Mouse (Mus musculus) intestine, embryonic 16.5 days (tissue): ENCODE data around the gene Sipa1l3. TPM values are rescaled to one million over a fixed set of nuclear protein-coding genes. Genes with fewer than 3 reads are reported as not detected.

ENCODE experiments used
- ATAC-seq: fragments of 200-750 bp; cut with Nextera tagmentation; 2 replicates; pipeline ENCODE4 v1.8.0; 2017; ENCODE audit warnings: moderate TSS enrichment, moderate library complexity
- H3K27ac ChIP-seq: fragments of 300-500 bp; sonication (generic); 2 replicates; pipeline ENCODE4 v1.5.1; 2014; ENCODE audit warnings: mild to moderate bottlenecking, low read length
- H3K27me3 ChIP-seq: fragments of 300-500 bp; sonication (generic); replicated peaks from 2 replicates; pipeline ENCODE4 v1.6.1; 2014; ENCODE audit warnings: low read length, control low read depth, mixed read lengths; ENCODE audit not compliant: control insufficient read depth, insufficient read depth
- H3K36me3 ChIP-seq: fragments of 300-500 bp; sonication (generic); 2 replicates; pipeline ENCODE4 v1.6.1; 2014; ENCODE audit warnings: low read length, control low read depth; ENCODE audit not compliant: control insufficient read depth, insufficient read depth
- H3K4me1 ChIP-seq: fragments of 300-500 bp; sonication (generic); 2 replicates; pipeline ENCODE4 v1.6.1; 2014; ENCODE audit warnings: low read length, control low read depth, mixed read lengths; ENCODE audit not compliant: control insufficient read depth, insufficient read depth
- H3K4me2 ChIP-seq: fragments of 300-500 bp; sonication (generic); 2 replicates; pipeline ENCODE4 v1.6.1; 2014; ENCODE audit warnings: low read depth, low read length, control low read depth
- H3K4me3 ChIP-seq: fragments of 300-500 bp; sonication (generic); 2 replicates; pipeline ENCODE4 v1.5.1; 2014; ENCODE audit warnings: mild to moderate bottlenecking, low read length
- H3K9ac ChIP-seq: fragments of 300-500 bp; sonication (generic); 2 replicates; pipeline ENCODE4 v1.6.1; 2014; ENCODE audit warnings: low read depth, low read length
- H3K9me3 ChIP-seq: fragments of 300-500 bp; sonication (generic); 2 replicates; pipeline ENCODE4 v1.6.1; 2016; ENCODE audit warnings: low read length, control low read depth; ENCODE audit not compliant: control insufficient read depth
- WGBS: fragments of 180-500 bp; shearing (Covaris S2); extraction: QIAGEN DNeasy Blood & Tissue Kit; methylation state at CpG from one replicate; pipeline ENCODE4 v1.1.7; 2014; 5-methylcytosine and 5-hydroxymethylcytosine counted together
- polyA plus RNA-seq: library from polyadenylated mRNA; unstranded; fragments of >200 nt; fragmentation: Nextera tagmentation; extraction: Ambion mirVana; gene quantifications from 2 replicates; pipeline ENCODE4 v1.2.1, GENCODE M21; 2015

The Sipa1l3 gene
- polyA plus RNA-seq, 1 experiment from 2014 or later = 24.1 TPM

DNA sequence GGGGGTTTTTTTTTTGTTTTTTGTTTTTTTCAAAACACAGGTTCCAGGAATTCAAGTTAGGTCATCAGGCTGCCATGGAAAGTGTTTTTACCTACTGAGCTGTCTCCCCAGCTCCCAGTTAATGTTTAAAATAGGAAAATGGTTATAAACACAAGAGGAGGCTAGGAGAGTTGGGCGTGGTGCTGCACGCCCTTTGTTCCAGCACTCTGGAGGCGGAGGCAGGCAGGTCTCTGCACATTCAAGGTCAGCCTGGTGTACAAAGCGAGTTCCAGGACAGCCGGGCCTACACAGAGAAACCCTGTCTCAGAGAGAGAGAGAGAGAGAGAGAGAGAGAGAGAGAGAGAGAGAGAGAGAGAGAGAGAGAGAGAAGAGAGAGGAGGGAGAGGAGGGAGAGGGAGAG lies 22.7 kb upstream of the Sipa1l3 start:
- no peak for ATAC-seq
- no peaks in the 10 kb centered on the region for H3K36me3 ChIP-seq
- no peak overlapping the region for H3K27ac ChIP-seq
- no peaks in the 10 kb centered on the region; the same call in 1 of the 2 replicates for H3K27me3 ChIP-seq
- H3K4me2 ChIP-seq = no peak overlapping the region
- 70% methylated on average over 5 of the region's 5 CpGs for WGBS
- no peak overlapping the region for H3K4me3 ChIP-seq
- H3K4me1 ChIP-seq = no peaks in the 10 kb centered on the region
- H3K9ac ChIP-seq = no peak overlapping the region
- H3K9me3 ChIP-seq = no peaks in the 10 kb centered on the region; the same call in 1 of the 2 replicates

DNA sequence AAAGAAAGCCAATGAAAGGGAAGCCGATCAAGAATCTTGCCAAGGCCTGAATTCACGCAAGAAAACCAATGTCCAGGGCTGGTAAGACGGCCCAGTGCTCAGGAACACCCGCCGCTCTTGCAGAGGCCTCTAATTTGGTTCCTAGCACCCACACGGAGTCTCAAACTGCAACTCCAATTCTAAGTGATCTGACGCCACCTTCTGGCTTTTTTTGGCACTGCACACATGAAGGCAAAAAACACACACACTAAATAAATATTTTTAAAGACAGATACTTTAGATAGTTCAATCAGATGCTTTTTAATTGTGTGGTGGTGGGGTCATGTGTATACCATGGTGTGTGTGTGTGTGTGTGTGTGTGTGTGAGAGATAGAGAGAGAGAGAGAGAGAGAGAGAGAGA lies 22.2 kb upstream of the Sipa1l3 start:
- no peak overlapping the region for H3K4me2 ChIP-seq
- ATAC-seq = no peak
- H3K9ac ChIP-seq = no peak overlapping the region
- no peaks in the 10 kb centered on the region for H3K4me1 ChIP-seq
- 92% methylated on average over 7 of the region's 7 CpGs for WGBS
- no peak overlapping the region for H3K4me3 ChIP-seq
- H3K27me3 ChIP-seq = no peaks in the 10 kb centered on the region; the same call in 1 of the 2 replicates
- no peak overlapping the region for H3K27ac ChIP-seq
- H3K9me3 ChIP-seq = no peaks in the 10 kb centered on the region; the same call in 1 of the 2 replicates
- H3K36me3 ChIP-seq = no peaks in the 10 kb centered on the region

DNA sequence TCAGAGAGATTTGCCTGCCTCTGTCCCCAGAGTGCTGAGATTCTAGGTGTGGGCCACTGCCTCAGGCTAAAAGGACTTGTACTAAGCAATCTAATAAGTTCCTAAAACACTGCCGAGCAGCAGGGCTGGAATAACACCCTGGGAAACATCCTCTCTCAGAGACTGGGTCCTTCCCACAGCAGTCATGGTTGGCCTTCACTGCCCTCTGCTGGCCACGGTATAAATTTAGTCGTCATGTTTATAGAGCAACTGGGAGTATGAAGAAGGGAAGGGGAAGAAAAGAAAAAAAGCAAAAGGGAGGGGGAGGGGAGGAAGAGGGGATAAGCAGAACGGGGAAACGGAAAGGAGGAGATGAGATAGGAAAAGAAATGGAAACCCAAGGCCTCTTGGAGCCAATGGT lies 5.3 kb upstream of the Sipa1l3 start:
- H3K27ac ChIP-seq = no peak overlapping the region
- H3K4me3 ChIP-seq = no peak overlapping the region
- no peak for ATAC-seq
- H3K4me2 ChIP-seq = no peak overlapping the region
- H3K36me3 ChIP-seq = no peaks in the 10 kb centered on the region
- under 1% methylated on average over 5 of the region's 5 CpGs for WGBS
- H3K27me3 ChIP-seq = no peaks in the 10 kb centered on the region
- no peaks in the 10 kb centered on the region for H3K9me3 ChIP-seq
- peaks cover 7% of the 10 kb centered on the region; the same call in 1 of the 2 replicates for H3K4me1 ChIP-seq
- H3K9ac ChIP-seq = no peak overlapping the region

DNA sequence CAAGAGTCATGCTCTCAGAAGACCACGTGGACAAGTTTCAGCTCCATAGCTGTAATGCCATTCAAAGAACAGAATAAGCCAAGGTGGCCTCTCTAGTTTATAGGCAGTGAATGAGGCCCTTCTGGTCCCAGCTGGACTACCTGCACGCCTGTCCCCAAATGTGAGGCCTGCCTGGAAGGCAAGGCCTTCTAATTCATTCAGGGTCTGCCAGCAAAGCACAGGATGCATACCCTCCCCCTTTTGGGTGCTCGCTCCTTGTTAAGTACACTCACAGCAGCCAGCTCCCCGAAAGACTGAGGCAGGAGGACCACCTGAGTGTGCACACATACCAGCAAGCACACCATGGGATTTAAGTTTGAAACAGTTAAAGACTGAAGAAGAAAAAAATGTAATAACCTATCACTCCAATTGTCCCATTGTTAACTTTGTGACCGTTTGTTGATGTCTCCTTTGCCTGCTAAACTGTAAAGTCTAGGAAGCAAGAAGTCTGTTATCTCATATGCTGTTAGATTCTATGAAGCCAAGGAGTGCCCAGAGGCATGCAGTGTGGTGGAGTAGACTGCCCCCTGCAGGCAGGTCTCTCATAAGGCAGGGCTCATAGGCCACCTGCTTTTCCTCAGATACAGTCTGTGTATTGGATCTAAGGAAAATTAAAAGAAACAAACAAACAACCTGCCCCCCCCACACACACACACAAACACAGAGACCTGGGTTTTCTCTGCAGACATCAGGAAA lies 3.6 kb upstream of the Sipa1l3 start:
- H3K27me3 ChIP-seq = no peaks in the 10 kb centered on the region
- no peaks in the 10 kb centered on the region for H3K36me3 ChIP-seq
- ATAC-seq = peak; percentile 23; the same call in 1 of the 2 replicates
- no peak overlapping the region for H3K4me3 ChIP-seq
- H3K4me1 ChIP-seq = peaks cover 11% of the 10 kb centered on the region
- H3K9ac ChIP-seq = no peak overlapping the region
- no peaks in the 10 kb centered on the region for H3K9me3 ChIP-seq
- no peak overlapping the region for H3K4me2 ChIP-seq
- 55% methylated on average over 5 of the region's 5 CpGs for WGBS
- H3K27ac ChIP-seq = no peak overlapping the region; the same call in 1 of the 2 replicates

DNA sequence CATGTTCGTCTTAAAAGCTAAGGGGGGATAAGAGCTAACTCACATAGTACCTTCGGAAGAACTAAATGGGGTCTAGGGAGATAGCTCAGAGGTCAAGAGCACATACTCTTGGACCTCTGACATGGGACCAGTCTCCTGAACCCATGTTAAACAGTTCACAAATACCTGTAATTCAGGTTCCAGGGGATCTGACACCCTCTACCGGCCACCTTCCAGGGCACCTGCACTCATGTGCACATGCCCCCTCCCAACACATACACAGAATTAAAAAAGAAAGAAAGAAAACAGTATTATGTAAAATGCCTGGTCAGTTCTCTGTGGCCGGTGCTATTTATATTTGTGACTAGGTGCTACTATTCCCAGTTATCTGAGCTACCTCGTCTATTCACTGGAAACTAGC lies 2.9 kb upstream of the Sipa1l3 start:
- Histone ChIP-seq H3K27ac (no peak overlapping the region; the same call in 1 of the 2 replicates), H3K9ac (no peak overlapping the region), H3K4me3 (no peak overlapping the region), H3K36me3 (no peaks in the 10 kb centered on the region), H3K9me3 (no peaks in the 10 kb centered on the region), H3K27me3 (no peaks in the 10 kb centered on the region), H3K4me1 (peaks cover 16% of the 10 kb centered on the region), H3K4me2 (no peak overlapping the region)
- ATAC-seq = no peak
- 76% methylated on average over 5 of the region's 5 CpGs for WGBS

DNA sequence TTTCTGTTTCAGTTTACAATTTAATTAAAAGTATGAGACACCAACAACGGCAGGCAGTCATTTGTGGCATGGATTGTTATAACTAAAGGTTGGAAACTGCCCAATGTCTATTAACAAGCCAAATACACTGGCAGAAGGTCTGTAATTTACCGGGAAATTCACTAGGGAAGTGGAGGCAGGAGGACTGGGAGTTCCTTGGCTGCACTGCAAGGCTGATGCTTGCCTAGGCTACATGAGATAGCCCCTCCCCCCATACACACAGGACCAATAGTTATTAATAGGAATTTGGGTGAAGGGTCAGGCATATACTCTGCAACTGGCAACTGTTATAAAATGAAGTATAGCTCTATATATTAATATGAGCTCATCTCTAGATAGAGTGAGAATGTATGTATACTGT lies 2.4 kb upstream of the Sipa1l3 start:
- Histone ChIP-seq H3K9me3 (no peaks in the 10 kb centered on the region), H3K27me3 (no peaks in the 10 kb centered on the region), H3K9ac (no peak overlapping the region), H3K4me2 (no peak overlapping the region), H3K27ac (no peak overlapping the region), H3K4me1 (peaks cover 21% of the 10 kb centered on the region), H3K36me3 (no peaks in the 10 kb centered on the region), H3K4me3 (no peak overlapping the region)
- 71% methylated on average over 2 of the region's 2 CpGs for WGBS
- no peak for ATAC-seq

DNA sequence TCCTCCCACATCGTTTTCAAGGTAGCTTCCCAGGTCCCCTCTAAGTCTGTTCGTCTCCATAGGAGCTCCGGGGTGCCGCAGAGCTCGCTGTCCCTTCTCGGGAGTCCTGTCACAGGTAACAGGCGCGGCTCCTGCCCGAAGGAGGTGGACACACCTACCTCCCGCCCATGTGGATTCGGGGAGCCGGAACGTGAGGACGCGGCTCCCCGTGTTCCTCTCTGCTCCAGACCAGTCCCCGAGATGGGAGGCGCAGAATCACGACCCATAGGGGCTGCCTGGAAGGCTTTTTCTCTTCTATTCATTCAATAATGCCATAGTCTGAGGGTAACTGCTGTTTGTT lies 740 bp upstream of the Sipa1l3 start:
- ATAC-seq = peak; percentile 8
- WGBS = under 1% methylated on average over 19 of the region's 19 CpGs
- peak overlapping the region; percentile 90 for H3K9ac ChIP-seq
- peak overlapping the region; percentile 86 for H3K27ac ChIP-seq
- H3K4me2 ChIP-seq = peak overlapping the region; percentile 85
- H3K9me3 ChIP-seq = no peaks in the 10 kb centered on the region
- no peaks in the 10 kb centered on the region for H3K36me3 ChIP-seq
- H3K27me3 ChIP-seq = no peaks in the 10 kb centered on the region
- H3K4me1 ChIP-seq = peaks cover 29% of the 10 kb centered on the region
- H3K4me3 ChIP-seq = peak overlapping the region; percentile 86

DNA sequence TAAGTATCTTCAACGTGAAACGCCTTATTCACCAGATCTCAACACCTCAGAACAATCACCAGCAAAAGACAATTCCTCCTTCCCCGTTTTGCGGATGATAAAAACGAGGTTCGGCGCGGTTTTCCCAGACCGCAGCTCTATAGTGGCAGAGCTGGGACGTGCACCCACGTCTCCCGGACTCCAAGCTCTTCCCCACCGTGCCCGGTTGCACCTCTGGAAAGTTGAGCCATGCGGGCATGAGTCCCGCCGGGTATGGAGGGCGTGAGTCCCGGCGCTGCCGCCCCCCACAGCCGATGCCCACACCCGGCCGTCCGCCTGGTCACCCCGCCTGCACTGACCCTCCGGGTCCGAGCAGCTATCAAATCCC lies 404 bp downstream of the Sipa1l3 start:
- peak; percentile 29 for ATAC-seq
- H3K27me3 ChIP-seq = no peaks in the 10 kb centered on the region
- peak overlapping the region; percentile 63 for H3K27ac ChIP-seq
- peak overlapping the region; percentile 86 for H3K4me3 ChIP-seq
- H3K4me2 ChIP-seq = peak overlapping the region; percentile 73
- H3K9ac ChIP-seq = peak overlapping the region; percentile 90
- WGBS = under 1% methylated on average over 27 of the region's 28 CpGs
- peaks cover 41% of the 10 kb centered on the region for H3K4me1 ChIP-seq
- no peaks in the 10 kb centered on the region for H3K36me3 ChIP-seq
- H3K9me3 ChIP-seq = no peaks in the 10 kb centered on the region

DNA sequence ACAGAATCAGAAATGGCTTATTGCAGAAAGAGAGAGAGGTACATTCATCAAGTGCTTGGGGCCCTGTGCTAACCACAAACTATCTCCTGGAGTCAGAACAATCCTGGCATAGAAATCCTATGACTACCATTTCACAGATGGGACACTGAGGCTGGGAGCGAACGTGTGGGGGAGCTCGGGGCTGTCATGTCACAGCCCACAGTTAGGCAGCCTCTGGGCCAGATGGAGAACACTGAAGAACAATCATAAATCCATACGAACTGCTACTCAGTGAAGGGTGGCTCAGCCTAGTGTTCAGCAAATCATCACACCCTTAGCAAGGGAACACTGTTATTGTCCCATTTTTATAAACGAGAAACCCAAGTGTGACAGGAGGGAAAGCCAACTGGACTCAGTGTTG lies 1.3 kb downstream of the Sipa1l3 start:
- Histone ChIP-seq H3K9me3 (no peaks in the 10 kb centered on the region), H3K27ac (no peak overlapping the region), H3K4me3 (peak overlapping the region; percentile 86), H3K4me2 (peak overlapping the region; percentile 73), H3K4me1 (peaks cover 48% of the 10 kb centered on the region), H3K27me3 (no peaks in the 10 kb centered on the region), H3K9ac (peak overlapping the region; percentile 90), H3K36me3 (no peaks in the 10 kb centered on the region)
- WGBS = 54% methylated on average over 5 of the region's 5 CpGs
- no peak for ATAC-seq

DNA sequence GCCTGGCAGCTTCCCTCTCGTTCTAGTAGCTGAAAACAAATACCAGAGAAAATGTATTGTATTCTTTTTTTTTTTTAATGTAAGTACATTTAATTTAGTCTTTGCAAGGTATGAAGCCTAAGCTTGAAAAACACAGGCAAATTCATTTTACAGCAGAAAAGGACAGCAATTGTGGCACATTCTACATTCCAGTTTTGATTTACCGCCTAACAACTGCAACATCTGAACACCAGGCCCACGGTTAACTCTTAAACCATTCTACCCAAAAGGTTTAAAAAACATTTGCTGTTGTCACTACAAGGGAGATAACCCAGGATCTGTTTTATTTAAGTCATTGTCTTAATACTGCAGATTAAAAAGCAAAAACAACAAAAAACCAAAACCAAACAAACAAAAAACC lies 2.8 kb downstream of the Sipa1l3 start:
- Histone ChIP-seq H3K36me3 (no peaks in the 10 kb centered on the region), H3K4me3 (no peak overlapping the region), H3K4me1 (peaks cover 59% of the 10 kb centered on the region), H3K27ac (no peak overlapping the region), H3K4me2 (no peak overlapping the region), H3K27me3 (no peaks in the 10 kb centered on the region), H3K9ac (no peak overlapping the region), H3K9me3 (no peaks in the 10 kb centered on the region)
- WGBS = 74% methylated on average over 3 of the region's 3 CpGs
- no peak for ATAC-seq
